Mouse (Mus musculus): ENCODE data around the gene Kcnj3.
"Not testable (repeated sequence)": the region's sequence is repeated elsewhere in the genome, so short reads cannot be mapped to it uniquely, and the experiment has no call there.

Kcnj3 gene

DNA sequence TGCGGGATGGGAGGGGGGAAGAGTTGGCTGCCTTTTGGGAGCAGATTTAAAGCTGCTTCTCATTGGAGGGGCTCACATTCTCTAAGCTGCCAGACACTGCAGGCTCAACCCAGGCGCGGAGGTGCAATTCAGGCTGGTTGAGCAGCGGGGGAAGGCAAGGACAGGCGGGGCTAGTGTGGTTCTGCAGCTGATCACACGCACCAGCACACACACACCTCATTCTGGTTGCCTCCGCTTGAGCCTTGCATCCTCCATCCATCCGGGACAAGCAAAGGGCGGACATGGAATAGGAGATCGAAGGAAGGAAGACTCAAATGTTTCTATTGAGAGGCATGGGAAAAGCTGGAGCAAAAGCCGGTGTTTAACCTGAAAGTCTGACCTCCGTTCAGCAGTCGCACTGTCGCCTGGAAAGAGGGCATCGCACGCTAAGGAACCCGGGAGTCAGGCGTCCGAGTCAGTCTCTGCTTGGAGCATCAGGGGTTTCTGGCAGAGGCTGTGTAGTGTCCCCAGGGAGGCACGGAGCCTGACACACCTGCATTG lies at the start of gene Kcnj3:
TSS of gene Kcnj3 (plus strand) at position 250 of the 540 bp plus-strand sequence.
- no peak for DNase-seq (ENCODE audit: low read depth, low spot score)

- no peak for DNase-seq (ENCODE audit: low read depth, low spot score)
Observed at GRCm38 (mm10) chr2:55390330-55390989, 45.3 kb upstream of the Kcnj3 start.

GRCm38 (mm10) chr2:55405307-55405706 lies 30.5 kb upstream of the Kcnj3 start:
- no peak for DNase-seq (ENCODE audit: low read depth, low spot score)

GRCm38 (mm10) chr2:55427633-55428032 lies 8.1 kb upstream of the Kcnj3 start:
- DNase-seq (ENCODE audit: low read depth, low spot score), result no peak

- DNase-seq (ENCODE audit: low read depth, low spot score), result no peak
Observed at GRCm38 (mm10) chr2:55432104-55432503, 3.7 kb upstream of the Kcnj3 start.

DNA sequence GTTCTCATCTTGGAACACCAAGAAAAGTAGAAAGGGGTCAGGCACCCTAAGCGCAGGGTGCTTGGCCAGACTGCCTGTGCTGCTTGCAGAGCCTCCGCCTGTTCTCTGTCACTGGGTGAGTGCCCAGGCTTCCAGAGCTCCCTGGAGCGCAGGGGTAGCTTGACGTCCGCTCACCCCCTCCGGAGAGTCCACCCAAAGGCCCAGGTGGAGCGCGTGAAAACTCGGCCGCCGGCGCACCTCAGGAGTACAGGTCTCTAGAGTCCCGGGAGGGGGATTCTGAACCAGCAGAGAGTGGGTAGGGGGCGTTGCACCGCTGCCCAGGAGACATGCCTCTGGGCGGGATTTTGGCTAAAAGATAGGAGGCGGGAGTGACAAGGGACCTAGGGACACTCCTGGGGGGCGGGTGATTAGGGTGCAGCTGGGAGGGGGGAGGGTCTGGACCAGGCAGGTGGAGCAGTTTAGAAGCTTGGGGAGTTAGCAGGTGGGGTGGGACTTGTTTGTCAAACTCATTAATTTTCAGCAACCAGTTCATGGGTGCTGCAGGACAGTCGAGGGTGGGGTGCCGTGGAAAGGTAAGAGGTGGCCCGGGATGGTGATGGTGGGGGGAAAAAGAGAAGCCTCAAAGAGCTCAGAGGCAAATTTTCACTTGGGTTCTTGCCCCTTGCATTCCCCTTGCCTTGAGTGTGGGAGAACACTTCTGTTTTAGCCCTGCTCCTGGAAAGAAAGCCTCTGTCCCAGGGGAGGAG lies 664 bp downstream of the Kcnj3 start:
- no peak for DNase-seq (ENCODE audit: low read depth, low spot score)

DNA sequence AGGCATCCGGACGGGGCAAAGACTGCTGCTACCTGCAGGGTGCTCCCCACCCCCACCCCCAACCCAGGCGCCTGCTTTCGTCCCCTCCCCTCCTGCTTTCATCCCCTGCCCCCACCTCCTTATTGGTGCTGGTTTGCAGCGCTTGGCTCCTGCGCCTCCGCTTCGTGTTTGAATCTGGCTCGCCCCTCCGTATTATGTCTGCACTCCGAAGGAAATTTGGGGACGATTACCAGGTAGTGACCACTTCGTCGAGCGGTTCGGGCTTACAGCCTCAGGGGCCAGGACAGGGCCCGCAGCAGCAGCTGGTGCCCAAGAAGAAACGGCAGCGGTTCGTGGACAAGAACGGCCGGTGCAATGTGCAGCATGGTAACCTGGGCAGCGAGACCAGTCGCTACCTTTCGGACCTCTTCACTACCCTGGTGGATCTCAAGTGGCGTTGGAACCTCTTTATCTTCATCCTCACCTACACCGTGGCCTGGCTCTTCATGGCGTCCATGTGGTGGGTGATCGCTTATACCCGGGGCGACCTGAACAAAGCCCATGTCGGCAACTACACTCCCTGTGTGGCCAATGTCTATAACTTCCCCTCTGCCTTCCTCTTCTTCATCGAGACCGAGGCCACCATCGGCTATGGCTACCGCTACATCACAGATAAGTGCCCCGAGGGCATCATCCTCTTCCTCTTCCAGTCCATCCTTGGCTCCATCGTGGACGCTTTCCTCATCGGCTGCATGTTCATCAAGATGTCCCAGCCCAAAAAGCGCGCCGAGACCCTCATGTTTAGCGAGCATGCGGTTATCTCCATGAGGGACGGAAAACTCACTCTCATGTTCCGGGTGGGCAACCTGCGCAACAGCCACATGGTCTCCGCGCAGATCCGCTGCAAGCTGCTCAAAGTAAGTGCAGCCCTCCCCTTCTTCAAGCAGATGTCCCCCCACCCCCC lies 1.5 kb downstream of the Kcnj3 start:
- DNase-seq (ENCODE audit: low read depth, low spot score), result no peak

DNA sequence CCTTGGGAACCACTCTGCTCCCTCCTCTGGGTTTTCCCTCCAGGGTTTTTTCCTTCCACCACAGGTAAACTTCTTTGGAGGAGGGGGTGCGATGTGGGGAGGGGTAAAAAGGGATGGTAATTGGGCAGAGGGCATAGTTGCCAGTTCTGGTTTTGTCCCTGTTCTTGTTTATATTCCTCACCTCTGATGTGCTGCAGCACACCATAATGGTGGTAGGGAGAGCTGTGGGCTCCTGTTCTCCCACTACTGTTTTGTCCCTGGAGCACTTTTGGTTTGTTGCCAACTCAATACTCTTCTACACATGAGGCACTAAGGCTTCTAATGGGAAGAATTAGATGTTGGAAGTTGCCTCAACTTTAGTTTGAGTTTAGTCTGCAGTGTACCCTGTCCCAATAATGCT lies 2.2 kb downstream of the Kcnj3 start:
- DNase-seq (ENCODE audit: low read depth, low spot score), result no peak

GRCm38 (mm10) chr2:55439211-55439610 lies 3.4 kb downstream of the Kcnj3 start:
- DNase-seq (ENCODE audit: low read depth, low spot score), result no peak

GRCm38 (mm10) chr2:55442006-55442405 lies 6.2 kb downstream of the Kcnj3 start:
- no peak for DNase-seq (ENCODE audit: low read depth, low spot score)

- no peak for DNase-seq (ENCODE audit: low read depth, low spot score)
Observed at GRCm38 (mm10) chr2:55447298-55447697, 11.5 kb downstream of the Kcnj3 start.

DNA sequence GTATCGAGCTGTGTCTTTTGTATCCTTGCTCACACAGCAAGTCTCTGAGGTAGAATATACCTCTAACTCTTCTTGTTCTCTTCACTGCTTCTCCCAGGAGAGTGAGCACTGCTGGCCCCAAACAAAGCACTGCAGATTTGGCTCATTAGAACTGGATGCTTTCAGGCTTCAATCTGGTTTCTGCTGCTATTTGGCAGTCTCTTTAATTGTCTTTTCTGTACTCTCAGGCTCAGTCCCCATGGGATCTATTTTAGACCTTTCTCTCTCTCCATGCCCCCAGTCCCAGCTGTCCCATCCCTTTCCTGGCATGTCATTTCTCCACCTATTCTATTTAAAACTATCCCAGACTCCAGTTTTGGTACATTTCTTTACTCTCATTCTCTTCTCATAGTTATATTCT lies 15.0 kb downstream of the Kcnj3 start:
- no peak for DNase-seq (ENCODE audit: low read depth, low spot score)

GRCm38 (mm10) chr2:55459195-55459594 lies 23.4 kb downstream of the Kcnj3 start:
- no peak for DNase-seq (ENCODE audit: low read depth, low spot score)

- DNase-seq (ENCODE audit: low read depth, low spot score), result no peak
Observed at GRCm38 (mm10) chr2:55469141-55469540, 33.4 kb downstream of the Kcnj3 start.

DNA sequence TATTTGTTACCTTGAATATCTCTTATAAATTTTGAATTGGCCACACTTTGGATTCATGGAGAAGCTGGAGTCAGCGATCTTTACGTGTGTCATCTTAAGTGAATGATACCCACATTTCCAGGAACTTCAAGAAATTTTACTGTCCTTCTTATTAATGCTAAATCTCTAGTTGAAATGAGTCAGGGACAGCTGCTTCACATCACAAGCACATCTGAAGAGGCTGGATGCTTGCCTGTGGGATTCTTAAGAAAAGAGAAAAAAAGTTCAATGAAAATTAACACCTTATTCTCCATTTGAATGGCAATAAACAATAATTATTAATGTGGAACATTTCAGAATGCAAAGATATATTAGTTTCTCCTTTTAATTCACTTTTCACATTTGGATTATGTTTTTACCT lies 34.2 kb downstream of the Kcnj3 start:
- DNase-seq (ENCODE audit: low read depth, low spot score), result no peak

DNA sequence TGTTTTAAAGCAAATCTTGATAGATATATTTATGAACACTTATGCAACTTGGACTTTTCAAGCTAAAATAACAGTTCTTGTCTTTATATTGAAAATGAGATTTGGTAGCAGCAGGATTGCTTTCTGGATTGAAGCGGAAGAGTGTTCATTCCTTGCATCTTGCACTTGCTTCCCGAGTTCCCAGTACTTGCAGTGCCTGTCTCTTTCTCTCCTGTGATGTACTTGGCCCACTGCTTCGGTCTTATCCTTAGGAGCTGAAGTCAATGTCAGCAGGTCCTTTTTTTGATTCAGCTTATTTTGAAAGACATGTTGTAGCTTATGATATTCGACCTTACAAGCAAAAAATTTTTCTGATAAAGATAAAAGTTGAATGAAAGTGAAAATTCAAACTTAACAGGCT lies 43.7 kb downstream of the Kcnj3 start:
- no peak for DNase-seq (ENCODE audit: low read depth, low spot score)

- DNase-seq (ENCODE audit: low read depth, low spot score), result no peak
Observed at GRCm38 (mm10) chr2:55479933-55480601, 44.3 kb downstream of the Kcnj3 start.

- DNase-seq (ENCODE audit: low read depth, low spot score), result no peak
Observed at GRCm38 (mm10) chr2:55480602-55480965, 44.8 kb downstream of the Kcnj3 start.

- not testable (repeated sequence) for DNase-seq (ENCODE audit: low read depth, low spot score)
Observed at GRCm38 (mm10) chr2:55485500-55486129, 49.8 kb downstream of the Kcnj3 start.

GRCm38 (mm10) chr2:55503390-55504176 lies 67.8 kb downstream of the Kcnj3 start:
- DNase-seq (ENCODE audit: low read depth, low spot score), result no peak

All from embryo, embryonic 11.5 days (tissue).